Mouse (Mus musculus) monocyte, adult 5-6 weeks (primary cell): Measurements from ENCODE around the gene Fam118a. TPM values are rescaled to one million over a fixed set of nuclear protein-coding genes. Genes with fewer than 3 reads are reported as not detected.
"Not testable (repeated sequence)": the region's sequence is repeated elsewhere in the genome, so short reads cannot be mapped to it uniquely, and the experiment has no call there.

Experiments
- ATAC-seq: fragments of 153-309, 156-312 bp; replicated peaks from 2 replicates; pipeline ENCODE4 v1.8.0; 2017; ENCODE audit warnings: mild to moderate bottlenecking; ENCODE audit not compliant: low TSS enrichment, insufficient number of reproducible peaks, severe bottlenecking, poor library complexity, low FRiP score
- total RNA-seq: library from RNA; stranded (forward); fragments of 200-1000, 200-491, 200-594 nt; gene quantifications from 3 replicates; pipeline ENCODE4 v1.2.3, GENCODE M21; 2017

The Fam118a gene
- total RNA-seq, 1 experiment from 2014 or later, result 12.3 TPM

DNA sequence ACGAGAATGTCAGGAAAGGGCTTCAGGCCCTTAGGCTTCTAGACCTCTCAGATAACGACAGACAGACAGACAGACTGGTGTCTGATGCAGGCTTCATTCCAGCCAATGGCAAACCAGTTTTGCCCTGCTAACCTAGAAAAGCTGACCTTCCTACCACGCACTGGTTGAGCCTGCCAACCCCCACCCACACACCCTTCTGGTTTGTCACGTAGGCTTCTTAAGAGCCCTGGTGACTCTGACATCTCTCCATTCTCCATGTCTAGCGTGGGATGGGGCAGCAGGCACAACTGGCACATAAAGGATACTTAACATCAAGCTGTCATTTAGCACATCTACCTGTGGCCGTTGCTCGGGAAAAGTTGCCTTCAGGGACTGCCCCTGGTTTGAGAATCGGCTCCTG, 19.1 kb upstream of the Fam118a start:
- ATAC-seq, result no peak

DNA sequence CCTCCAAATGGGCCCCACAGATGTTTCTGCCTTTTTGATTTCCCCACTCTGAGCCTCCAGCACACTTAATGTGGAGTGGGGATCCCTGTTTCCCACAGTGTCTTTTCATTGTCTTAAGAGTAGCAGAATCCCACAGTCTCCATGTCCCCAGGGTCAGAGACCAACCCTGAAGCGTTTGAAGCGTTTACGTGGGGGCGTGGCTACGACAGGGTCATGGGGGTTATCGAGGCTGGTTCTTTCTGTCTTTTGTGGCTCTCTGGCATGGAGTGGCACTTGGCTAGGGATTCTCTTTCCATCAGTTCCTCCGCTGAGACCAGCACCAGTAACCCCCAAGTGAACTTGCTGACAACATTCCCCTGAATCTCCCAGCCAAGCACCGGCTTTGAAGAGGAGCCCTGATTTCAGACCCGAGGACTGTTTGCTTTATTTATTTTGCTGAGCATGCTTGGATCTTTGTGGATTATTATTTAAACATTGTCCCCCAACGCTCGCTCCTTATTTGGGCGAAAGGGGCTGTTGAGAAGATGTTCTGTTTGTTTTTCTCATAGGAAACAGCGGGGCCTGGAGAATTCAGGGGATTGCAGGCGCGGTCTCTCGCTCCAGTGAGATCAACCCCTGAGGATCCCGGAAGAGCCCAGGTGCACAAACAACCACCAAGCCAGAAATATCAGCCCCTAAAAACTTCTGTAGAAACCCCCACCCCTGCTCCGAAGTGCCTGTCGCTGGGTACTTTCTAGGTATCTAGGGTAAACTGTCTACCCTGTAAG, 16.7 kb upstream of the Fam118a start:
- no peak for ATAC-seq

DNA sequence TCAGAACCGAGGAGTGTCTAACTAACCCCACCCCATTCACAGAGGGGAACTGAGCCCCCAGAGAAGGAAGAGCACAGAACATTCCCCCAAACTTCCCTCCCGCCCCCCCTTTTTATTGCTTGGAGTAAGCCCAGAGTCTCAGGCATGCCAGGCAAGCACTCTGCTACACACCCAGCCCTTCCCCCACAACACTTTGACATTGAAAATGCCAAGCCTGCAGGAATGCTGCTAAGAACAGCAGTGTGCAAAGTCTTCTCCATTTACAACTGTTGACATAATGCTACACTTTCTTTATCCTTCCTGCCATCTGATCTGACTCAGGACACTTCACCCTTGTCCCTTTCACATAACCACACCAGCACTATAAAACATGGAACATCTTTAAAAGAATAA, 16.1 kb upstream of the Fam118a start:
- ATAC-seq, result no peak

DNA sequence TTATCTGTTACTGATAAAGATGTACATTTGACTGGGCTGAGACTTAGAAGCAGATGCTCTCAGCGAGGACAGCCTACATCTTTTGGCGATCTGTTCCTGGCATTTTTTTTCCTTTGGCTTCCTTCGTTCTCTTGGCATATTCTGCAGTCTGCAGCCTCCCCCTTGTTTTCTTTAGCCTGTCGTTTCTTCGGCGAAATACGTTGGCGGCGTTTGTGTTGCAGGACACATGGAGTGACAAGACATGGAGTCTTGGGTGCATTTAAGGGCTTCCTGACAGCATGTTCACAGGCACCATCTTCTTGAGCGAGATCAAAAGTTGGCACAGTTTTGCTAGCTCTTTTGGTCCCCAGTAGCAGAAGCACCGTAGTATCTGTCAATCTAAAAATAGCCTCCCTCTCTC, 13.0 kb upstream of the Fam118a start:
- ATAC-seq, result no peak

DNA sequence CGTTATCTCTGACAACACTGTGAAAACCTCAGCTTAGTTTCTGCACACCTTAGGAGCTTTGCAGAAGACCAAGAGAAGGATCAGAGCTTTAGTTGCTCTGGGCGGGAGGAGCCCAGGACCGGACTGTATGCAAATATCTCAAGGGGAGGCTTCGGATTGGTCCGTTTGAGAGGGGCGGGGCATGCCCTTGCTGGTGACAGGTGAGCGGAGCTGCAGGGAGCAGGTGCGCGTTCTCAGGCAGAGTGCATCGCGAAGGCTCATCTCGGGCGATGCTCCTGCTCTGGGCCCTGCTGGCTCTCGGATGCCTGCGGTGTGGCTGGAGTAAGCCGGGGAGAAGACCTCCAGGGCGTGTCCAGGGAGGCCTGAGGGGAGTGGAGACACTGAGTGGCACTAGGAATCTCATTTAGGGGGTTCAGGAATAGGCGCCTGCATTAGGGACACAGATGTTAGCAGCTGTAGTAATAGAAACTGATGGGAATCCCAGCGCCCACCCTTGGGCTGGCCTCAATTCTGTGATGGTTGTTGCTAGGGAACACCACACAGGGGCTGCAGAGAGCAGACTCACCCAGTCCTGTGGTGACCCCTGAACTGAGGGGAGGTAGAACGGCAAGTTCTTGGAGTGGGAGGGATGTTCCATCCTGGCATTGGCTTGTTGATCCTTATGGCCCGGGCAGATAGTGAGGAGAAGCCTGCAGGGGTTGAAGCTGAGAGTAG, 11.6 kb upstream of the Fam118a start, which contains the start of gene Upk3a:
TSS of gene Upk3a (plus strand) at position 191 of the 714 bp plus-strand sequence.
- ATAC-seq, result no peak

DNA sequence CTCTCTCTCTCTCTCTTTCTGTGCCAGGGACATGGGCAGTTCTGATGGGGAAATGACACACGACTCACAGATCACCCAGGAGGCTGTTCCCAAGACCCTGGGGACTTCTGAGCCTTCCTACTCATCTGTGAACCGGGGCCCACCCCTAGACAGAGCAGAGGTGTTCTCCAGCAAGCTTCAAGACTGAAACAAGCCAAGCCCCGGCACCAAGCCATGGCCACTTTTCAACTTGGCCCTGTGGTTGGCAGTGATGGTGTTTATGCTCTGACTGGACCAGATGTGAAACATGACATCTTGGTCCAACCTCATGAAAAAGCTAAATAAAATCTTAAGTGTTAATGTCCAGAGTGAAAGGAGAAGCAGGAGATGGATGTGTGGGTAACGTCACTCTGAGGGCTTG, 6.5 kb upstream of the Fam118a start:
- ATAC-seq, result no peak

DNA sequence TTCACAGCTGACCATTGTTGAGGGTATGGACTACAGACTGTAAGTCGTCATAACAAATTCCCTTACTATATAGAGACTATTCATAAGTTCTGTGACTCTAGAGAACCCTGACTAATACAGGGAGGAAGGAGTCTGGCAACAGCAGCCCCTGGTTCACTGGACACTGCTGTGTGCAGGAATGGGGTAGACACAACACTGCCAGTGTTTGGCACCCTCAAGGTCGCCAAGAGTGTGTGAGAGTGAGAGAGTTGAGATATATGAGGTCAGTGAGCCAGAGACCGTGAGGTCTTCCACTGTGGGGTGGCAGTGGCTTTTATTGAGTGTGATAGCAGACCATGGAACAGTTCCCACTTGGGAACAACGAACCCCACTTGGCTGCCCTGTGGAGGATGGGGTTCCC, 2.6 kb upstream of the Fam118a start:
- no peak for ATAC-seq

DNA sequence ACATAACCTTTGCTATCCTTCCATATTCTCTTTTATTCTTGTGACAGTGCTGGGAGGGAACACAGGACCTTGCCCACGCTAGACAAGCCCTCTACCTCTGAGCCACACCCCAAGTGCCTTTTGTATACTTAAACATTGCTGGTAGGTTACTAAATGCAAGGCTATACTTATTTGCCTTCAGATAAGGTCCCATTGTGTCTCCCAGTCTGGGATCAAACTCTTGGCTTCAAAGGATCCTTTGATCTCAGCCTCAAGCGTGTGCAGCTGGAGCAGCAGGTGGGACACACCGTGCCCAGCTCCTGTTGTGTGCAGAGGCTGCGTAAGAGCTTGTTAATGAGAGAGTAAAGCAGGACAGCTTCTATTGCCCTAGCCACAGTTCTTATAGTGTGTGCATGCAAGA, 1.0 kb upstream of the Fam118a start:
- no peak for ATAC-seq

DNA sequence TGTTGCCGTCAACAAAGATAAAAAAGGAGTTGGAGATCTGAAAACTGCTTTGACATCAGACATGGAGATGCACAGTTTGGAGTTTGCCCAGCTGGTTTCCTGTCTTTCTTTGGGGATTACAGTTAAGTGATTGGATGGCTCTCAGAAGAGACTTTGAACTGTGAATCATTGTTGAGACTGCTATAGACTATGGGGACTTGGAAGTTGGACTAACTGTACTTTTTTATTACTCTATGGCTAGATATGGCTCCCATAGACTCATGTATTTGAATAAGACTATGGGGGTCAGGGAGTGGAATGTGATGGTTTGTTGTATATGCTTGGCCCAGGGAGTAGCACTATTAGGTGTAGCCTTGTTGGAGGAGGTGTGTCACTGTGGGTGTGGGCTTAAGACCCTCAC, 1.9 kb downstream of the Fam118a start:
- not testable (repeated sequence) for ATAC-seq

DNA sequence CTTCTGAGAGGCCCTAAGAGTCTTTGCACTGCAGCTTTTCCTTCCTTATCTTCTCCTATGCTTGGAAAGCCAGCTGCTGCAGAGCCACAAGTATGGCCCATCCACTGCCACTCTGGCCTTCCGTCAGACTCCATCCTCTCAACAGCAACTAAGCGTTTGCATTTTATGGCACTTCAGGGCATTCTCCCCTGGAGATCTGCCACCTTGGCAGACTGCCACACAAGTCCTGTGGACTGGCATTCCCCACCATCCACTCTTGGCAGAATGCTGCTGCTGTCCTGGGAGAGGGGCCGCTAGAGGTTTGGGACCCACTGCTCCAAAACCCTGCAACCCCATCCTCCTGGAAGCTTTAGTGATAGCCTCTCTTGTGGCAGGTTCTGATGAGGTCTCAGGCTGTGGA, 3.1 kb downstream of the Fam118a start:
- no peak for ATAC-seq

DNA sequence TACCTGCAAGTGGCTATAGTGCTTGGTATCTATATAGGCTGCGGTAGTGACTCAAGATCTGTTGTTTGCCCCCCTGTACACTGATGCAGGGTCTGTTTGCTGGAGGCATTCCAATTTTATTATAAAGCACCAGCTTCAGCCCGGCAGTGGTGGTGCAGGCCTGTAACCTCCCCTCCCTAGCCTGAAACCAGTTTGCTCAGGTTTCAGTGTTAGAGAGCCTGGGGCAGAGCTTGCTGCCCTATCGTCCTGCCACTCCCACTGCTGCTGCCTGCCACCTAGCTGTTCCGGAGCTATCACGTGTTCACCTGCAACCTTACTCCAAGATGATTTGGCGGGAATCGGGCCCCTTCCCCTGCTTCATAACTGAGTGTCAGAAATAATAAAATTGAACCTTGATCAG, 5.2 kb downstream of the Fam118a start:
- ATAC-seq, result not testable (repeated sequence)

DNA sequence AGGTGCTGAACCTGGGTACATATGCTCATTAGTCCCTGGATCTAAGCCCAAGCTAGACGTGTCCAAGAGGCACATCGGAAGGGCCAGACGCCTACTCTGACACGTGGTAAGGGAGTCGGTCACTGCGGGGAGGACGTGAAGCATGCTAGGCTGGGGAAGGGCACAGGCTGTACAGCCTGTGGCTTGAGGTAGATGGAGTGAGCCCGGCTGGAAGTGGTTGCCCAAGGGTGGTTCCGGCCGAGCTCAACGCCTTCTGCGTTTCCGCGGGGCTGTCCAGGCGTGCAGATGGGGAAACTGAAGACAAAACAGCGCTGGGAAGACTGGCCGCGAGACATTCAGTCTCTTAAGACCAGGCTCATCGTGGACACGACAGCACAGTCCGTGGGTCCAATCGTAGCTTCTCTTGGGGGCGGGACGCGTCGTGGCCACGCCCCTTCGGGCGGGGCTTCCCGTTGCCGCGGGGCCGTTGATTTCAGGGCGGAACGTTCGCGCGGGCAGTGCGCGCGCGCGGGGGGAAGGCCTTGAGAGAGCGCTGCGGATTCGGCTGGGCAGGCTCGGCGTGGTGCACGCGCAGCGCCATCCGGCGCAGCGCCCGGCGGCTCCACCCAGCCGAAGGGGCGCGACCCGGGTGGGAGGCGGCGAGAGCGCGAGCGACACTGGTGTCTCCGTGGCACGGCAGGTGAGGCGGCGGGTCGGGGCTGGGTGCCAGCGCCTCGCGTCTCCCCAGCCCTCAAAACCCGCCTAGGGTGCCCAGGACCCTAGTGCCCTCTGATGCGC, 8.0 kb downstream of the Fam118a start:
- peak; percentile 89 for ATAC-seq

DNA sequence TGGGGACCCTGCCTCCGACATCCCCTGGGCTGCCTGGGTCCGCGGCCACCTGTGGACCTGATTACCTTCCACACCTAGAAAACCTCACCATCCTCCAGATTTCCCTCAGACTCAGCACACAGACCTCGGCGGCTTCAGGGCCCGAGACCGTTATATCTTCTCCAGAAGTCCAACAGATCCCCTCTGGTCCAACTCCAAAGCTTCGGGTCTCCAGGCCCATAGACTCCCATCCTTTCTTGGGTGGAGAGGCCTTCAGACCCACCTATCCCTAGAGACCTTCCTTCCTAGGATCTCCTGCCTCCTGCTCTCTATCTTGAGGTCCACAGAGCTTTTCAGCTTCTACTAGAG, 8.6 kb downstream of the Fam118a start:
- no peak for ATAC-seq

DNA sequence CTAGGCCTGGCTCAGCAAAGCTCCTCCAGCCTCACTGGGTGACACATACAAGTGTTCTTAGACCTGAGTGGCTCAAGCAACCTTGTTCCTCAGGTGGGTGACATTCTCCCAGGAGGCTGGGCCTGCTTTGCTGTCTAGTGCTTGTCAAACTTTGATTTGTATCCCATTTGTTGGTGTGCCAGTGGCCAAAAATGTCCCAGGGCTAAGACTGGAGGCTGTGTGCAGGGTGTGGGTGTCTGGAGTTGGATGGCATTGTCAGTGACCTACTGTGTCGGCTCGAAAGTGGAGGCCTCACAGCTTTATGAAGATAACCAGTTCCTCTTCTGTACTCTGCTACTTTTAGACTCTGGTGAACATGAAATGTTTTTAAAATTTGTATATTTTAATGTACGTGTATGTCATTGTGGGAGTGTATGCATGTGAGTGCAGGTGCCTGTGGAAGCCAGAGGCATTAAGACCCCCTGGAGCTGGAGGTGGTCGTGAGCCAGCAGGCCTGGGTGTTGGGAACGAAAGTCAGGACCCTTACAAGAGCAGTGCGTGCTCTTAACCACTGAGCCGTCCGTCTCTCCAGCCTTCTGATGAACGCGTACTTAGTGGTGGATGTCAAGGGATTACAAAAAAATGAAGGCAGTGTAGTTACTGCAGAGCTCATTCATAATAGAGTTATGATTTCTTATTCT, 12.9 kb downstream of the Fam118a start:
- no peak for ATAC-seq

DNA sequence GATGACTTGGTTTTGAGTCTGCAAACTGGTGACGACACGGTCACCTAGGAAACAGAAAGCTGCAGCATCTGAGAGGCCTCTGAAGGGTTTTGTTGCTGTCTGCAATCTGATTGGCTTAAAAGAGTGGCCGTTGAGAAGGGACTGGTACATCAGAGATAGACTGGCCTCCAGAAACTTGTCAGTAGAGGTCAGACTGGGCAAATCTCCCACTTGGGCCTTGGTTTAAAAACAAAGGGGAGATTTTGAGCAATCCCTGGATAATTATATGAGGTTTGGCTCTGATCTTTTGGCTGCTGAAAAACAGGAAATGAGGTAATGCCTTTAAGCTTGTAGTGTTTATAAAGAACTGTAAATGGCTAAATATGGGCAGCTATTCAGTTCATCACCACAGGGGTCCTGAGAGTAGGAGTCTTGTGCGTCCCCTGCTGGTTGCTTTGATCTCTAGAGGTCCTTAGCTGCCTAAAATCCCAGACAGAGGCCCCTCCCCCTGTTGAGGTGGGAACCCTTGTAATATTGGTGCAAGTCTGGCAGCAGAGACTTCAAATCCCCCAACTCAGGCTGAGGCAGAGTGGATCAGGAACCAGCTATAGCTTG, 13.7 kb downstream of the Fam118a start:
- ATAC-seq, result peak; percentile 61

DNA sequence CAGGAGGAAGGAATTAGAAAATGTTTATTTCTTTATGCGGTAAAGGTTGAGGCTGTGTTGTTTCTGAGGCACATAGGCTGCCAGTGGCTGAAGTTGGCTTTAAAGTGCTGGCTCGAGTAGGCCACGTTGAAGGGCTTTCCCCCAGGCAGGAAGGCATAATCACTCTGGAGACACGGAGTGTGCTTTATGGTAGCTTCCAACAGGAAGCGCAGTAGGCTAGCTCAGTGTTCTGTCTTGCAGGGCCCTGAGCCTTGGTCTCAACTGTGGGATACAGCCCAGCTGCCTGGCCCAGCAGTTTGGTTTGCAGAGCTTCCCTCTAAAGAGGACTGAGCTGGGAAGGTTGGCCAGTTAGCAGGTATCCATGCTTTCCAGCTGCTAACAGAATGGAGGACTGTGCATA, 14.4 kb downstream of the Fam118a start:
- ATAC-seq, result no peak

DNA sequence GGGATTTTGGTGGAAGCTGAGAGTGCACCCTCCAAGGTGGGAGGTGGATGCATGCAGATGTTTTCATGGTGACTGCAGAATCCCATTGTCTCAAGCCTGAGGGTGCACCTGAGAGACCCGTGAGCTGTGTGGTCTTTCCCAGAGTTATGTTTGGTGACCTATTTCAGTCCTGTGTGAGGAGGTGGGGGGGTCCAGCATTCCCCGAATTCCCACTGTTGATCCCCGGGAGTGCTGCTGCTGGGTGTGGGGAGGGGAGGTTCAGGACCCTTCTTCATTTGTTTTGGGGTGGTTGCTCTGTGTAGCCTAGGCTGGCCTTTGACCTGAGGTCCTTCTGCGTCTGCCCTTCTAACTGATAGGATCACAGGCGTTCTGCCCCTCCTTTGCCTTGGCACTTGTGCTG, 15.0 kb downstream of the Fam118a start:
- ATAC-seq, result no peak

DNA sequence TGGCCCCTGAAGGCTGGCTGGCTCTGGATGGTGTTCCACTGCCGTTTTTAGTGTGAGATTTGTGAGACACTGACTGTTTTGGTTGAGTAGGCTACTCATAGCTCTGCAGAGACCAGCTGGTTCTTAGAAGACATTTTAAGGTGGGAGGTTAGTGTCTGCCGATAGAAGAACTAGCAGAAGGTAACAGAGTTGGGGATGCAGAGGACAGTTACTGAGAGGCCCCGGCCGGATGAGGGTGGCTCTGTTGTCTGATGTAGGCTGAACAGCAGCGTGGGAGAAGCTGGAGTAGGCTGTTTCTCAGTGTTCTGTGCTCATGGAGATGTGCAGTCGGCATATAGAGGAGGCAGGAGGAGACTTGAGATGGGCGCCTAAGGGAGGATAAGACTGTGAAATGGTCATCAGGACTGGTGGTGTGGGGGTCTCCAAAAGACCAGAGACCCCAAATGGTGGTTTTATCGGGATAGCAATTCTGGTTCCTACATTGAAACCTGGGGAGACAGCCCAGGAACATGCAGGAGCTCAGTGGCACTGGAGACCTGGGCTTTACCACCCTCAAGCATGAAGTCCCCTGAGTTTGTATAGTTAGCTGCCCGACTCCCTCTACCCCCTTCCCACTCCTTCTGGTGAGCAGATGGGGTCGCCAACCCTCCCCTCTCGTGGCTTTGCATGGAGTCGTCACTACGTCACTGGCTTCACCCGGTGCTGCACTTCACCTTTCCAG, 17.6 kb downstream of the Fam118a start:
- no peak for ATAC-seq
